Mouse (Mus musculus) lung, embryonic 15.5 days (tissue): Measurements from ENCODE around the gene Akr1b7. TPM values are rescaled to one million over a fixed set of nuclear protein-coding genes. Genes with fewer than 3 reads are reported as not detected.

Experiments used
- ATAC-seq: fragments of 200-750 bp; cut with Nextera tagmentation; 2 replicates; pipeline ENCODE4 v1.8.0; 2017; ENCODE audit warnings: moderate number of reproducible peaks, borderline replicate concordance; ENCODE audit not compliant: low FRiP score, low TSS enrichment; ENCODE audit errors: extremely low read depth
- H3K27ac ChIP-seq: fragments of 300-500 bp; sonication (generic); 2 replicates; pipeline ENCODE4 v1.5.1; 2015; ENCODE audit warnings: moderate library complexity, mild to moderate bottlenecking, inconsistent platforms
- H3K27me3 ChIP-seq: fragments of 300-500 bp; sonication (generic); 2 replicates; pipeline ENCODE4 v1.6.1; 2015; ENCODE audit warnings: inconsistent platforms
- H3K36me3 ChIP-seq: fragments of 300-500 bp; sonication (generic); 2 replicates; pipeline ENCODE4 v1.6.1; 2015; ENCODE audit warnings: inconsistent platforms
- H3K4me1 ChIP-seq: fragments of 300-500 bp; sonication (generic); 2 replicates; pipeline ENCODE4 v1.6.1; 2015; ENCODE audit warnings: inconsistent platforms
- H3K4me2 ChIP-seq: fragments of 300-500 bp; sonication (generic); 2 replicates; pipeline ENCODE4 v1.6.1; 2015; ENCODE audit warnings: inconsistent platforms, mild to moderate bottlenecking, moderate library complexity
- H3K4me3 ChIP-seq: fragments of 300-500 bp; sonication (generic); 2 replicates; pipeline ENCODE4 v1.5.1; 2015; ENCODE audit warnings: mild to moderate bottlenecking, inconsistent platforms
- H3K9ac ChIP-seq: fragments of 300-500 bp; sonication (generic); 2 replicates; pipeline ENCODE4 v1.6.1; 2015; ENCODE audit warnings: inconsistent platforms
- H3K9me3 ChIP-seq: fragments of 300-500 bp; sonication (generic); 2 replicates; pipeline ENCODE4 v1.6.1; 2016; ENCODE audit warnings: inconsistent platforms
- WGBS: fragments of 180-500 bp; shearing (Covaris S2); methylation state at CpG from one replicate; pipeline ENCODE4 v1.1.7; 2015; 5-methylcytosine and 5-hydroxymethylcytosine counted together
- polyA plus RNA-seq: library from polyadenylated mRNA; unstranded; fragments of >200 nt; fragmentation: Nextera tagmentation; extraction: Ambion mirVana; gene quantifications from 2 replicates; pipeline ENCODE4 v1.2.1, GENCODE M21; 2015

The Akr1b7 gene
- polyA plus RNA-seq, 1 experiment from 2014 or later = not detected

DNA sequence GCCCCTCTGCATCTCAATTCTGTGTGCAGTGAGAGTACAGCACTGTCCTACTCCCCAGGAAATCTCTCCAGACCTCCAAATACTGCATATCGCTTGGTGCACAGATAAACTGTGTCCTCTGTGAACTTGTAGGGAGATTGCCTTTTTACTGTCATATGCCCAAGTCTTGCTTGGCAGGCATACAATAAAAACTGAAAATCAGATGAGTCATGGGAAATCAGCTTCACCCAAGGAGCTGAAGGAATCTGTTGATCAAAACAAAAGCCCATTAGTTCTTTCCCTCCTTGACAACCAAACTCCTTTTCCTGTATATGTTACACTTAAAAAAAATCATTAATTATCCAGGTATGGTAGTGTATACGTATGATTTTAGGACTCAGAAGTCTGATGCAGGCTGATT, 31.7 kb downstream of the Akr1b7 start:
- H3K36me3 ChIP-seq = no peaks in the 10 kb centered on the region
- WGBS = 69% methylated on average over 2 of the region's 2 CpGs
- H3K9me3 ChIP-seq = no peaks in the 10 kb centered on the region
- H3K9ac ChIP-seq = no peak overlapping the region
- no peak for ATAC-seq
- H3K27me3 ChIP-seq = no peaks in the 10 kb centered on the region
- no peaks in the 10 kb centered on the region for H3K4me1 ChIP-seq
- no peak overlapping the region for H3K4me2 ChIP-seq
- no peak overlapping the region for H3K4me3 ChIP-seq
- H3K27ac ChIP-seq = no peak overlapping the region

GRCm38 (mm10) chr6:34447961-34448360, 35.8 kb downstream of the Akr1b7 start:
- no peak overlapping the region for H3K4me3 ChIP-seq
- H3K36me3 ChIP-seq = no peaks in the 10 kb centered on the region
- no peak for ATAC-seq
- H3K9ac ChIP-seq = no peak overlapping the region
- no peaks in the 10 kb centered on the region for H3K9me3 ChIP-seq
- no peaks in the 10 kb centered on the region for H3K4me1 ChIP-seq
- H3K27ac ChIP-seq = no peak overlapping the region
- H3K27me3 ChIP-seq = no peaks in the 10 kb centered on the region
- WGBS = 8% methylated on average over 2 of the region's 2 CpGs
- H3K4me2 ChIP-seq = no peak overlapping the region

DNA sequence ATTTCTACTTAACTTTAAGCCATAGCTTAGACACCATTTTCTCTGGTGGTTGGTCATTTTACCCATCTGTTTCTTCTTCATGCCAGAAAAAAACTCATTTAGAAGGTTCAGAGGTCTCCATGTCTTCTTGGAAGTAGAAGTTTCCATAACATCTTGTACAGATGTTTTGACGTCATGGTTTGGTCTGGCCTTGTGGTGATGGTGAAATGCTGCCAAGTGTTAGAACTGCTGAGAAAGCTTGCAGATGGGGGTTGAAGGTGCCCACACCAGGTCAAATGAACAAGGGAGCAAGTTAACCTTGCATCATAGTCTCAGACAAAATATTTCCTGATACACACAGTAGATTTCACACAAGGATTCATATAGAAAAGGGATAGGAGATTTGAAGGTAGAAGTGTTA, 36.6 kb downstream of the Akr1b7 start:
- Histone ChIP-seq H3K4me2 (no peak overlapping the region), H3K4me1 (0 out of 2 replicates have a peak, but pooled peaks cover 5% of the 10 kb centered on the region), H3K27me3 (no peaks in the 10 kb centered on the region), H3K9ac (no peak overlapping the region), H3K27ac (no peak overlapping the region), H3K9me3 (no peaks in the 10 kb centered on the region), H3K36me3 (no peaks in the 10 kb centered on the region), H3K4me3 (no peak overlapping the region)
- 64% methylated on average over 1 of the region's 1 CpGs for WGBS
- ATAC-seq = no peak

- H3K9ac ChIP-seq = no peak overlapping the region
- no peaks in the 10 kb centered on the region for H3K36me3 ChIP-seq
- peaks cover 6% of the 10 kb centered on the region; the same call in 1 of the 2 replicates for H3K27me3 ChIP-seq
- no peaks in the 10 kb centered on the region for H3K9me3 ChIP-seq
- H3K4me2 ChIP-seq = no peak overlapping the region
- no peak for ATAC-seq
- H3K27ac ChIP-seq = no peak overlapping the region
- 0 out of 2 replicates have a peak, but pooled peaks cover 5% of the 10 kb centered on the region for H3K4me1 ChIP-seq
- H3K4me3 ChIP-seq = no peak overlapping the region
- WGBS = 36% methylated on average over 7 of the region's 7 CpGs
Measured at GRCm38 (mm10) chr6:34452963-34453770, 41.0 kb downstream of the Akr1b7 start.

GRCm38 (mm10) chr6:34459456-34459855, 47.3 kb downstream of the Akr1b7 start:
- no peak overlapping the region for H3K4me2 ChIP-seq
- no peak overlapping the region for H3K4me3 ChIP-seq
- H3K36me3 ChIP-seq = no peaks in the 10 kb centered on the region
- no peak overlapping the region for H3K9ac ChIP-seq
- peaks cover 10% of the 10 kb centered on the region; the same call in 1 of the 2 replicates for H3K27me3 ChIP-seq
- no peak overlapping the region for H3K27ac ChIP-seq
- ATAC-seq = no peak
- no peaks in the 10 kb centered on the region for H3K4me1 ChIP-seq
- no peaks in the 10 kb centered on the region for H3K9me3 ChIP-seq

GRCm38 (mm10) chr6:34460651-34461050, 48.5 kb downstream of the Akr1b7 start:
- Histone ChIP-seq H3K9ac (no peak overlapping the region), H3K9me3 (no peaks in the 10 kb centered on the region), H3K36me3 (no peaks in the 10 kb centered on the region), H3K27me3 (peaks cover 10% of the 10 kb centered on the region; the same call in 1 of the 2 replicates), H3K4me1 (no peaks in the 10 kb centered on the region), H3K27ac (no peak overlapping the region), H3K4me3 (no peak overlapping the region), H3K4me2 (no peak overlapping the region)
- WGBS = 26% methylated on average over 4 of the region's 4 CpGs
- ATAC-seq = no peak

DNA sequence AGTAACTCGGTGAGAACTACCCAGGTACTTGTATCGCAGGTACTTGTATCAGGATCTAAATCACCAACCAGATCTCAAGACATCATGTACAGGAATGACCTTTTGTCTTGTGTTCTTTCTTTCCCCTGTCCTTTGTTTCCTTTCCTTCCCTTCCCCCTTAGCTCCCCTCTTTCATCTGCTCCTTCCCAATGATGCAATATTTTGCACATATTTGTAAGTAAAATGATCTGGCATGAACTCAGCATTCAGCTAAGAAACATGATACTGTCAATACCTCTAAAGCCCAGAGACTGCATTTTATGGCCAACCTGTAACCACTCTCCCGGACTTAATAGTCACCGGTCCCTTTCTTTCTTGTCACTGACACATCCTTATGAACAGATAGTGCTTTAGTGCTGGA, 51.4 kb downstream of the Akr1b7 start:
- 80% methylated on average over 4 of the region's 4 CpGs for WGBS
- H3K27ac ChIP-seq = no peak overlapping the region
- H3K27me3 ChIP-seq = 0 out of 2 replicates have a peak, but pooled peaks cover under 1% of the 10 kb centered on the region

DNA sequence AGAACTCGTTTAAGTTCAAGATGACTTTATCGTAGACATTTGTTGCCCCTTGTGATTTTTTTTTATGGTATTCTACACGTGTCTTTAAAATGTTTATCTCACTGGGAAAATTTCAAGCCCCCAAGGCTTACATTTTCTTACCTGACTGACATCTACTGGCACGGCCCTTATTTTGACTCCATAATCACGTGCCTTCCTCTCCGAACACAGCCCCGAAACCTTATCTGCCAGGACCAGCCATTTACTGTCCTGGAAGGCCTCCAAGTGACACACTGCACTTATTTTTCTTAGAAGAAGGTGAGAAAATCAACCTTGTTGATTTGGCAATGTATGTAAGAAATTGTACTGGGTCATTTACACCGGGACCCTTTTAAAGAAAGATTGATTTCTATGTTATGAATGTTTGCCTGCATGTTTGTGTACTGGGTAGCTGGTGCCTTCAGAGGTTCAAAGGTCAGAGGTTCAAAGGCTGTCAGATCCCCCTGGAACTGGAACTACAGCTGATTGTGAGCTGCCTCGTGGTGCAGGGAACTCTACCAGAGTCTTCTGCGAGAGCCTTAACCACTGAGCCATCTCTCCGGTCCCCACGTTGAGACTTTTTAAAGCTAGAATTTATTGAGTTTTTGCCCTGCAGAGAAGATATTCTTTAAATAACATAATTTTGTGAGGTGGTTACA, 59.4 kb downstream of the Akr1b7 start:
- Histone ChIP-seq H3K4me3 (no peak overlapping the region), H3K36me3 (no peaks in the 10 kb centered on the region)
- 62% methylated on average over 12 of the region's 12 CpGs for WGBS

More for the DNA sequence above, 51.4 kb downstream of the Akr1b7 start:
- Histone ChIP-seq H3K4me1 (no peaks in the 10 kb centered on the region), H3K36me3 (no peaks in the 10 kb centered on the region), H3K9me3 (no peaks in the 10 kb centered on the region), H3K4me3 (no peak overlapping the region), H3K4me2 (no peak overlapping the region), H3K9ac (no peak overlapping the region)
- no peak for ATAC-seq

More for the DNA sequence above, 59.4 kb downstream of the Akr1b7 start:
- Histone ChIP-seq H3K9me3 (no peaks in the 10 kb centered on the region), H3K9ac (no peak overlapping the region), H3K27me3 (no peaks in the 10 kb centered on the region), H3K27ac (no peak overlapping the region), H3K4me2 (no peak overlapping the region), H3K4me1 (peaks cover 2% of the 10 kb centered on the region; the same call in 1 of the 2 replicates)
- ATAC-seq = no peak

Other genes with a start within 250 kb of the Akr1b7 start
- 59.2 and 61.8 TPM in 2 replicates for gene Slc35b4, start 235.2 kb upstream of the Akr1b7 start, polyA plus RNA-seq
- gene Akr1b3, start 94.9 kb upstream of the Akr1b7 start, polyA plus RNA-seq = 146 and 154 TPM in 2 replicates
- 8.6 and 9.8 TPM in 2 replicates for gene Akr1b8, start 58.2 kb upstream of the Akr1b7 start, polyA plus RNA-seq
- gene Akr1b10, start 28.1 kb upstream of the Akr1b7 start, polyA plus RNA-seq = 23.7 and 24.5 TPM in 2 replicates
- gene Bpgm, start 63.9 kb downstream of the Akr1b7 start, polyA plus RNA-seq = 65.7 and 66.7 TPM in 2 replicates
- 292 and 299 TPM in 2 replicates for gene Cald1, start 186.2 kb downstream of the Akr1b7 start, polyA plus RNA-seq